Mouse (Mus musculus): ENCODE results near the gene Rnf19b. TPM values are rescaled to one million over a fixed set of nuclear protein-coding genes. Genes with fewer than 3 reads are reported as not detected.

The Rnf19b gene
- total RNA-seq, 2 experiments from 2014 or later = 54.7 to 59.3 TPM

Other genes with a start within 250 kb of the Rnf19b start
- gene Trim62, start 174.7 kb upstream of the Rnf19b start, total RNA-seq (2021) = 10 to 100 TPM; 17.8 to 19.1 TPM
- 10 to 100 TPM; 45.4 to 47.6 TPM for gene Azin2, start 95.8 kb upstream of the Rnf19b start, total RNA-seq (2021)
- gene Ak2, start 66.3 kb upstream of the Rnf19b start, total RNA-seq (2021) = 10 to 100 TPM; 24.3 to 27.2 TPM
- not detected for gene Tmem54, start 47.3 kb downstream of the Rnf19b start, total RNA-seq (2021)
- gene Hpca, start 63.8 kb downstream of the Rnf19b start, total RNA-seq (2021) = 100 to 1,000 TPM; 684 to 738 TPM
- gene Fndc5, start 78.7 kb downstream of the Rnf19b start, total RNA-seq (2021) = 10 to 100 TPM; 55.0 to 63.3 TPM
- 10 to 100 TPM; 37.1 to 38.3 TPM for gene S100pbp, start 131.5 kb downstream of the Rnf19b start, total RNA-seq (2021)
- 100 to 1,000 TPM in 1 of 2 experiments, 10 to 100 TPM in 1; 83.9 to 102 TPM for gene Yars, start 131.5 kb downstream of the Rnf19b start, total RNA-seq (2021)
- 10 to 100 TPM; 23.1 to 24.0 TPM for gene C77080, start 203.1 kb downstream of the Rnf19b start, total RNA-seq (2021)
- gene Sync, start 229.3 kb downstream of the Rnf19b start, total RNA-seq (2021) = 1 to 10 TPM; 1.9 to 2.5 TPM

Data from left cerebral cortex, adult 18-20 months (tissue).